Mouse (Mus musculus): ENCODE measurements around the gene Pappa2. TPM values are rescaled to one million over a fixed set of nuclear protein-coding genes. Genes with fewer than 3 reads are reported as not detected.

Gene Pappa2
- total RNA-seq, 2 experiments from 2014 or later, result 2.8 to 3.1 TPM

- no peak for TF ChIP-seq CTCF (IDR thresholded peaks at IDR 0.05)
- H3K27ac ChIP-seq, result no peak overlapping the region
- intact Hi-C loops (cut with DNase I), result no loop called here
- no peak for DNase-seq (ENCODE audit: extremely low spot score in 1 of 2, low spot score in 2 of 2)
- no peak overlapping the region for H3K4me3 ChIP-seq
These were observed 160.6 kb downstream of the Pappa2 start for GRCm38 (mm10) chr1:158819676-158820075.

DNA sequence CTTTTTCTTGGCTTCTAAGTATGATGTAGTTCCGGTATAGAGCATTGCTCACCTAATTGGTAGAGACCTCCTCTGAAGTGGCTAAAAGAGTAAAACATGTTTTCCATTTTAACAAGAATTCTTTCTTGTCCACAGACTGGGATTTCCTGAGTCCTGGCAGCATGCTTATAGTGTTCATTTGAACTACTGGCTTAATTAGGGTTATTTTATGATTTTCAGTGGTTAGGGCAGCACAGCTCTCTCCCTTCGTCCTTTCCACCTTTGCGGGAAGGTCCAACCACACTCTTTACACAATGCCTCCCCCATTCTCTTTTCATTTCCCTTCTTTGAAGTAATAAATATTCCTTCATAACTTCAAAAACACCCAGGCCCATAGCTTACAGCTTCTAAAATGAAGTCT is 163.8 kb downstream of the Pappa2 start:
- no peak for TF ChIP-seq CTCF (IDR thresholded peaks at IDR 0.05)
- intact Hi-C loops (cut with DNase I), result no loop called here
- no peak overlapping the region for H3K27ac ChIP-seq

DNA sequence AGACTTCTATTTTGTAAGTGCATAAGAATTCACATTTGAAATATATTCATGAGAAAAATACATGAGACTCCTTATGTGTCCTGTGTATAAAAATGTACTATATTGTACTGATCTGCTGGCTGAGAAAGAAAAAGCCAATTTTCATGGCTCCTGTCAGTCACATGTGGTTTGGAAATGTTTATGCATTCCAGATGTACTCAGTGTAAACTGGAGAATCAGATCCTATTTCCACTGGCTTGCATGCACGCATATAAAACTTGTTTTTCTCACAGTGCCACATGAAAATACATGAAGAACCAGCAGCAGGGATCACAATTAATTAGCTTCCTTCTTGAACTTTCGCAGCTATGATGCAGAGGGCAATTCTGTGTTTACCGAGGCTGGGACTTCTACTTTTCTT is 168.4 kb downstream of the Pappa2 start:
- Histone ChIP-seq H3K27ac (no peak overlapping the region), H3K4me3 (no peak overlapping the region)
- no peak for DNase-seq (ENCODE audit: extremely low spot score in 1 of 2, low spot score in 2 of 2)
- no peak for TF ChIP-seq CTCF (IDR thresholded peaks at IDR 0.05)
- intact Hi-C loops (cut with DNase I), result no loop called here

More for the DNA sequence above, 163.8 kb downstream of the Pappa2 start:
- no peak overlapping the region for H3K4me3 ChIP-seq
- no peak for DNase-seq (ENCODE audit: extremely low spot score in 1 of 2, low spot score in 2 of 2)

DNA sequence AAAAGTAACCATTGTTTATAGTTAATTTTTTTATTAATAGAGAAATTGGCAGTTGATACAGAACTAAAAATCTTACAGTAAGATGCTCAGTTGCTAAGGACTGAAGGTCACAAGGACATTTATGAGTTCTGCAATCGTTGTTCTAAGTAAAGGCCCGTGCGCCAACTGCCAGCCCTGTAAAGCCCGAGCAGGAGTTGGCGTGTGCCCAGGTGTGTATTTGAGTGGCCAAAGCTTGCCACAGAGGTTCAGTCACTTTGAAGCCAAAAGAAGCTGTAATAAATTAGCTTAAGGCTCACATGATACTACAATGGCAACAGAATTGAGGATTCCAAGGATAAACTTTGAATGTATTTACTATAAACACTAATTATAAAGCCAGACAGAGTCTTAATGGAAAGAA is 204.8 kb downstream of the Pappa2 start:
- no peak for TF ChIP-seq CTCF (IDR thresholded peaks at IDR 0.05)
- no peak for DNase-seq (ENCODE audit: extremely low spot score in 1 of 2, low spot score in 2 of 2)
- intact Hi-C loops (cut with DNase I), result no loop called here
- H3K27ac ChIP-seq, result no peak overlapping the region
- H3K4me3 ChIP-seq, result no peak overlapping the region

- Histone ChIP-seq H3K27ac (no peak overlapping the region), H3K4me3 (no peak overlapping the region)
- TF ChIP-seq CTCF (IDR thresholded peaks at IDR 0.05), result no peak
- DNase-seq (ENCODE audit: extremely low spot score in 1 of 2, low spot score in 2 of 2), result no peak
- intact Hi-C loops (cut with DNase I), result no loop called here
These were observed 207.2 kb downstream of the Pappa2 start for GRCm38 (mm10) chr1:158773102-158773501.

GRCm38 (mm10) chr1:158770756-158771155 is 209.5 kb downstream of the Pappa2 start:
- Histone ChIP-seq H3K4me3 (no peak overlapping the region), H3K27ac (no peak overlapping the region)
- intact Hi-C loops (cut with DNase I), result no loop called here
- no peak for TF ChIP-seq CTCF (IDR thresholded peaks at IDR 0.05)
- no peak for DNase-seq (ENCODE audit: extremely low spot score in 1 of 2, low spot score in 2 of 2)

- no peak for DNase-seq (ENCODE audit: extremely low spot score in 1 of 2, low spot score in 2 of 2)
- TF ChIP-seq CTCF (IDR thresholded peaks at IDR 0.05), result no peak
- H3K4me3 ChIP-seq, result no peak overlapping the region
- intact Hi-C loops (cut with DNase I), result no loop called here
- no peak overlapping the region for H3K27ac ChIP-seq
These were observed 210.1 kb downstream of the Pappa2 start for GRCm38 (mm10) chr1:158770036-158770655.

DNA sequence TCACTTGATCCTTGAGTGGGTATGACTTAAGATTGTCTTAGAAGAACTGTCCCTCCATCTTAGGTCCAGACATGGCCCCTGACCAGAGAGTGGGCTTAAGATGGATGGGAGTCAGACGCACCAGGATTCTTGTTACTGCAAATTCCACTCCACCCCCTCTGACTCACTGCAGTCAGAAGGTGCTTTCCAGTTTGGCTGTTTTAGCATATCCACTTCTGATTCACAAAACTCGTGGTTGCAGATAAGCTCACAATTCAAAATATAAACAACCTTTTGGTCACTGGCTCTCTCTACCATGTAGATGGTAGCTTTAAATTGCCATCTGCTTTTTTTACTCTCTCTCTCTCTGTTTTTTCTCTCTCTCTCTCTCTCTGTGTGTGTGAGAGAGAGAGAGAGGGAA is 214.4 kb downstream of the Pappa2 start:
- Histone ChIP-seq H3K27ac (no peak overlapping the region), H3K4me3 (no peak overlapping the region)
- intact Hi-C loops (cut with DNase I), result no loop called here
- no peak for TF ChIP-seq CTCF (IDR thresholded peaks at IDR 0.05)
- no peak for DNase-seq (ENCODE audit: extremely low spot score in 1 of 2, low spot score in 2 of 2)

GRCm38 (mm10) chr1:158764727-158765126 is 215.6 kb downstream of the Pappa2 start:
- no peak overlapping the region for H3K4me3 ChIP-seq
- no peak for DNase-seq (ENCODE audit: extremely low spot score in 1 of 2, low spot score in 2 of 2)
- intact Hi-C loops (cut with DNase I), result no loop called here
- H3K27ac ChIP-seq, result no peak overlapping the region
- TF ChIP-seq CTCF (IDR thresholded peaks at IDR 0.05), result no peak

- TF ChIP-seq CTCF (IDR thresholded peaks at IDR 0.05), result no peak
- Histone ChIP-seq H3K27ac (no peak overlapping the region), H3K4me3 (no peak overlapping the region)
- intact Hi-C loops (cut with DNase I), result no loop called here
- DNase-seq (ENCODE audit: extremely low spot score in 1 of 2, low spot score in 2 of 2), result no peak
These were observed 216.1 kb downstream of the Pappa2 start for GRCm38 (mm10) chr1:158764211-158764610.

- Histone ChIP-seq H3K4me3 (no peak overlapping the region), H3K27ac (no peak overlapping the region)
- peak in 1 of 2 experiments; percentile 16 for DNase-seq (ENCODE audit: extremely low spot score in 1 of 2, low spot score in 2 of 2)
- TF ChIP-seq CTCF (IDR thresholded peaks at IDR 0.05), result no peak
- intact Hi-C loops (cut with DNase I), result no loop called here
These were observed 231.8 kb downstream of the Pappa2 start for GRCm38 (mm10) chr1:158748356-158749096.

GRCm38 (mm10) chr1:158741449-158741848 is 238.8 kb downstream of the Pappa2 start:
- no peak for DNase-seq (ENCODE audit: extremely low spot score in 1 of 2, low spot score in 2 of 2)
- intact Hi-C loops (cut with DNase I), result no loop called here
- no peak overlapping the region for H3K4me3 ChIP-seq

DNA sequence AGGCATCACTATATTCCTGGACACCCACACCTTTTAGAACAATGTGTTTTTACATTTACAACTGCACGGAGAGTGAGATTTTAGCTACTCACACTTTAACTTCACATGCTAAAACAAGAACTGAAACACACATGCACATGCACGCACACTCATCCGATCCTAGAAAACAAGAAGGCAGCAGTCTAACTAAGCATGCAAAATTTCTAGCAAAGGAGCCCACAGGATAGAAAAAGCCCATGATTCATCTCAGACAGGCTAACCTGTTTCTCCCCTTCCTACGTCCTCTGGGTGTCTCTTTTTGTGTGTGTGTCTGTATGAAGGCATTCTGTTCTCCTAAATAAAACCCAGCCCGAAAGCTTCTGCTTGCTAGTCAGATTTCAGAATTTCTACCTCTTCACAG is 239.3 kb downstream of the Pappa2 start:
- DNase-seq (ENCODE audit: extremely low spot score in 1 of 2, low spot score in 2 of 2), result peak in 1 of 2 experiments; percentile 11
- Histone ChIP-seq H3K27ac (peak overlapping the region; percentile 0; the same call in 1 of the 2 replicates), H3K4me3 (no peak overlapping the region)
- no peak for TF ChIP-seq CTCF (IDR thresholded peaks at IDR 0.05)
- intact Hi-C loops (cut with DNase I), result no loop called here

More at GRCm38 (mm10) chr1:158741449-158741848, 238.8 kb downstream of the Pappa2 start:
- no peak for TF ChIP-seq CTCF (IDR thresholded peaks at IDR 0.05)
- peak overlapping the region; percentile 40; the same call in 1 of the 2 replicates for H3K27ac ChIP-seq

Measured in left cerebral cortex, adult 2 months (tissue).